Mouse (Mus musculus) cerebellum, adult 2 months (tissue): ENCODE data around the gene Gm42715.

Source experiments
- CTCF ChIP-seq: fragments of 200-500 bp; IDR thresholded peaks from 2 replicates; pipeline ENCODE4 v1.5.1; 2011; ENCODE audit warnings: low read depth, mild to moderate bottlenecking, control low read depth, low read length, moderate library complexity, borderline replicate concordance; ENCODE audit not compliant: insufficient read depth
- POLR2A ChIP-seq: fragments of 200-500 bp; IDR thresholded peaks from 2 replicates; pipeline ENCODE4 v1.6.1; 2011; ENCODE audit warnings: low read length, control low read depth, borderline replicate concordance; ENCODE audit not compliant: insufficient read depth

DNA sequence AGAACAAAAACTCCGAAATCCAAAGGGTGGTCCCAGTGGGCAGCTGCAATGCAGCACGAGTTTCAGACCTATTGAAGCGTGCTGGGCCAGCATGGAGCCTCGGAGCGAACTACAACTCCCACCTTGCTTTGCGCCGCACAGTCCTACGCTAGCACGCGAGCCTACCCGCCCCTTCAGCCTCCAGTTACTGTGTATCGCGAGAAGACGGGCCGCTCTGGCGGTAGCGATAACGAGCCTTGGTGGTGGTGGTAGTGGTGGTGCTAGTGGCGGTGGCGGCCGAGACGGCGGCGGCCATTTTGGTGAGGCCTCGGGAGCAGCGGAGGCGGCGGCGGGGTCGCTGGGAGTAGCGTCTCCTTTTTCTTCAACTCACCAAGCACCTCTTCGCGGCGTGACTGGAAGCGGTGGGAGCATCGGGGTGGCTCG, 7.6 kb upstream of the Gm42715 start, which contains the start of gene Srcap:
- TF ChIP-seq CTCF: no peak
- TF ChIP-seq POLR2A: peak; percentile 87
